Mouse (Mus musculus) CH12.LX (cell line): ENCODE data around the gene Atp1a4.

Experiments used
- BHLHE40 ChIP-seq: IDR thresholded peaks from 2 replicates; pipeline ENCODE4 v1.6.1; 2011; ENCODE audit warnings: mild to moderate bottlenecking, low read depth, low read length, improper control_type of control experiment
- CHD2 ChIP-seq: IDR thresholded peaks from 2 replicates; pipeline ENCODE4 v1.6.1; 2011; ENCODE audit warnings: low read length, improper control_type of control experiment
- CTCF ChIP-seq, 2 experiments: IDR thresholded peaks in 1 of 2; conservative IDR thresholded peaks in 1 of 2; 2 replicates each; pipeline ENCODE4 v1.5.1; 2011 to 2012; ENCODE audit warnings: low read depth in 2 of 2, low read length in 2 of 2, improper control_type of control experiment in 1 of 2, inconsistent platforms in 1 of 2, mild to moderate bottlenecking in 1 of 2, moderate library complexity in 1 of 2
- E2F4 ChIP-seq: IDR thresholded peaks from 2 replicates; pipeline ENCODE4 v1.6.1; 2011; ENCODE audit warnings: low read depth, low read length, improper control_type of control experiment; ENCODE audit not compliant: insufficient replicate concordance
- EP300 ChIP-seq: IDR thresholded peaks from 2 replicates; pipeline ENCODE4 v1.6.1; 2011; ENCODE audit warnings: low read length, improper control_type of control experiment
- MAX ChIP-seq: IDR thresholded peaks from 2 replicates; pipeline ENCODE4 v1.6.1; 2011; ENCODE audit warnings: low read length, improper control_type of control experiment
- MXI1 ChIP-seq: IDR thresholded peaks from 2 replicates; pipeline ENCODE4 v1.6.1; 2011; ENCODE audit warnings: mild to moderate bottlenecking, low read depth, low read length, improper control_type of control experiment
- POLR2A ChIP-seq: IDR thresholded peaks from 2 replicates; pipeline ENCODE4 v1.6.1; 2011; ENCODE audit warnings: low read depth, mild to moderate bottlenecking, improper control_type of control experiment, low read length
- SMC3 ChIP-seq: IDR thresholded peaks from 2 replicates; pipeline ENCODE4 v1.6.1; 2011; ENCODE audit warnings: low read depth, low read length, improper control_type of control experiment
- USF1 ChIP-seq: IDR thresholded peaks from 2 replicates; pipeline ENCODE4 v1.6.1; 2014; ENCODE audit warnings: low read depth, mild to moderate bottlenecking, inconsistent platforms, low read length, improper control_type of control experiment
- USF2 ChIP-seq: conservative IDR thresholded peaks from 2 replicates; pipeline ENCODE4 v1.6.1; 2011; ENCODE audit warnings: low read depth, low read length, improper control_type of control experiment
- ZNF384 ChIP-seq: IDR thresholded peaks from 2 replicates; pipeline ENCODE4 v1.6.1; 2012; ENCODE audit warnings: low read depth, low read length, improper control_type of control experiment, inconsistent platforms

DNA sequence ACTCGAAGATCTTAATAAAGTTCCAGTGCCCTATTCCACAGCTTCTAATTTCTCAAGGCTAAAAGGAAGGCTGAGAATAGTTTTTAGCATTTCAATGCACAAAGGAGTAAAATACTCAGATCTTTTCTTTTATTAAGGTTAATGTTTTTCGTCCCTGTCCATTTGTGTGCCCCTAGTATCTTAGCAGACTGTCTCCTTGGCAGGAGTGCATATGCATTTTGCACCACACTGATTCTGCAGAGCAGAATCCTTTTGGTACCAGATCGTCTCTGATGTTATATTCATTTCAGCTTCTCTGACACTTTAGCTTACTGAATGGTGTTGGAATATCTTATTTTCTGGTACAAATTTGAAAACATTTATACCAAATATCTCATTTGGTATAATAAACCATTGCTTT, 76.4 kb downstream of the Atp1a4 start:
- no peak for TF ChIP-seq CTCF (conservative IDR thresholded peaks at IDR 0.05 in 1 of 2, IDR thresholded peaks at IDR 0.05 in 1 of 2; ENCODE audit: low read depth in 2 of 2, low read length in 2 of 2)
- no peak for TF ChIP-seq POLR2A
- no peak for TF ChIP-seq USF2
- TF ChIP-seq MAX = no peak
- TF ChIP-seq E2F4 = no peak
- TF ChIP-seq SMC3 = no peak
- TF ChIP-seq USF1 = no peak
- TF ChIP-seq EP300 = no peak
- TF ChIP-seq MXI1 = no peak
- TF ChIP-seq ZNF384 = no peak
- TF ChIP-seq CHD2 = no peak
- TF ChIP-seq BHLHE40 = no peak
